Mouse (Mus musculus) E14TG2a.4 (cell line): ENCODE results near the gene Amdhd1.

Experiments used
- H3K27me3 ChIP-seq: 2 replicates; pipeline ENCODE4 v1.6.1; 2014; ENCODE audit warnings: low read length, control low read depth; ENCODE audit not compliant: insufficient read depth
- H3K36me3 ChIP-seq: 2 replicates; pipeline ENCODE4 v1.6.1; 2014; ENCODE audit warnings: low read length, control low read depth; ENCODE audit not compliant: insufficient read depth
- H3K4me1 ChIP-seq: replicated peaks from 2 replicates; pipeline ENCODE4 v1.6.1; 2014; ENCODE audit warnings: low read depth, low read length, control low read depth
- H3K4me3 ChIP-seq: replicated peaks from 2 replicates; pipeline ENCODE4 v1.5.1; 2014; ENCODE audit warnings: mild to moderate bottlenecking, low read length
- H3K9me3 ChIP-seq: 2 replicates; pipeline ENCODE4 v1.6.1; 2014; ENCODE audit warnings: low read length, control low read depth
- CTCF ChIP-seq: conservative IDR thresholded peaks from 2 replicates; pipeline ENCODE4 v1.5.1; 2014; ENCODE audit warnings: low read length
- NANOG ChIP-seq: IDR thresholded peaks from 2 replicates; pipeline ENCODE4 v1.6.1; 2014; ENCODE audit warnings: borderline replicate concordance, low read length, mixed read lengths
- POU5F1 ChIP-seq: IDR thresholded peaks from 2 replicates; pipeline ENCODE4 v1.6.1; 2014; ENCODE audit warnings: low read length, borderline replicate concordance

Gene Amdhd1

DNA sequence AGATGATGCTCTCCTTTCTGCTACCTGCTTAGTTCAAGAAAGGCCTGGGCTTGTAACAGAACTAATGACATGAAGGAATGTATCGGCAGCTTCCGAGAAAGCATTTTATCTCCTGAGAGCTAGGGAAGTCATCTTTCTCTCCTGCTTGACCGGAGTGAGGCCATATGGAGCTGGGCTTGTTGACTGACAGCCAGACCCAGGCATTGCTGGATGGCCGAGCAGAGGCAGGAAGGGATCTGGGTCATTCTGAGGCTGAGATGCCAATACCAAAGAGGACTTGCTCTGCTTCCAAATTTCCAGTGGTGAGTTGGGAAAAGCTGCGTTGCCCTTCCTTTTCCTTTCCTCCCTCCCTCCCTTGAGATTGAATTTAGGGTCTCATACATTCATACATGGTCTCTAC is 20.1 kb downstream of the Amdhd1 start:
- Histone ChIP-seq H3K4me1 (no peaks in the 10 kb centered on the region), H3K9me3 (no peaks in the 10 kb centered on the region), H3K27me3 (no peaks in the 10 kb centered on the region), H3K36me3 (no peaks in the 10 kb centered on the region), H3K4me3 (no peak overlapping the region)
- TF ChIP-seq POU5F1 (no peak), NANOG (no peak), CTCF (no peak)

DNA sequence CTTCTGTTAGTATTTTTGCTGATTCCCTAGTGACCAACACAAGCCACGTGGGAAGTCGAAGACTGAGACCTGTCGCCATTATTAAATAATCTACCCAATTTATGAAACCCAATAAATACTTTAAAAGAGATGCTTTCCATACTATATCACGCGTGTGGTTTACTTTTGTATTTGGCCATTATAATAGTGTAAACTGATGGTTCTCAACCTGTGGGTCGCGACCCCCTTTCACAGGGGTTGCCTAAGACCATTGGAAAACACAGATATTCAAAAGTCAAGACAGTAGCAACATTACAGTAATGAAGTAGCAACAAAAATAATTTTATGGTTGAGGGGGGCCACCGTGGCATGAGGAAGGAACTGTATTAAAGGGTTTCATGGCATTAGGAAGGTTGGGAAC is 20.7 kb downstream of the Amdhd1 start:
- no peaks in the 10 kb centered on the region for H3K36me3 ChIP-seq
- no peak overlapping the region for H3K4me3 ChIP-seq
- no peaks in the 10 kb centered on the region for H3K27me3 ChIP-seq
- TF ChIP-seq POU5F1 (no peak), CTCF (no peak), NANOG (no peak)
- no peaks in the 10 kb centered on the region for H3K9me3 ChIP-seq
- no peaks in the 10 kb centered on the region; the same call in 1 of the 2 replicates for H3K4me1 ChIP-seq

DNA sequence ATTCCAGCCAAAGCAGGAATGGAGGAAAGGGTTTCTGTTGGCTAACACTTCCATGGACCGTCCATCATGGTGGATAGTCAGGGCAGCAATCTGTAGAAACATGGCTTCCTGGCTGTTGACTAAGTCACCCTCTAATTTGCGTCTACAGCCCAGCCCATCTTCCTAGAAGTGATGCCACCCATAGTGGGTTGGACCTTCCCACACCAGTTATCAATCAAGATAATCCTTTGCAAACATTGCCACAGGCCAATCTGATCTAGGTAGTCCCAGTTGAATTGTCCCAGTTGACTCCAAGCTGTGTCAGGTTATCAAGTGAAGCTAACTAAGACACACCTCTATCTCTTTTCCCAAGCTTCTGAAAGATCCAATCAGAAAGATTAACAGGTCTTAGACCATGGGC is 21.2 kb downstream of the Amdhd1 start:
- H3K9me3 ChIP-seq: no peaks in the 10 kb centered on the region
- H3K36me3 ChIP-seq: no peaks in the 10 kb centered on the region
- H3K4me1 ChIP-seq: no peaks in the 10 kb centered on the region; the same call in 1 of the 2 replicates
- TF ChIP-seq POU5F1 (no peak), NANOG (no peak), CTCF (no peak)
- H3K27me3 ChIP-seq: no peaks in the 10 kb centered on the region
- no peak overlapping the region for H3K4me3 ChIP-seq

DNA sequence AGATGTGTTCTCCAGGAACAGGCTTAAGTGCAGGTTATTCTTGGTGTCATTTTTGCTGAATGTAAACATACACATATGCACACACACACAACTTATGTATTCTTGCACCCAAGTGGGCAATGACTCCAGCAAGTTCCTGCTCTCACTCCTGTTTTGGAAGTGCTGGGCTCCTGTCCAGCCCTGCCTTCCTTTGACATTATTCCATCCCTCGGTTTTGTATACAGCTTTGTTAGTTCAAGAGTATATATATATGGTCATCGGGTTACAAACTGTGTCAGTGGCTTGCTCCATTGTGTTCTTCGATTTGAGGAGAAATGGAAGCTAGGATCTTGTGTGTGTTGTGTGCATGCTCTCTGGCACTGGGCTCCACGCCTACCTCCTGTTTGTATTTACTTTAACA is 21.6 kb downstream of the Amdhd1 start:
- TF ChIP-seq NANOG (no peak), POU5F1 (no peak), CTCF (no peak)
- H3K9me3 ChIP-seq: no peaks in the 10 kb centered on the region
- H3K4me3 ChIP-seq: no peak overlapping the region
- no peaks in the 10 kb centered on the region for H3K27me3 ChIP-seq
- no peaks in the 10 kb centered on the region for H3K36me3 ChIP-seq
- H3K4me1 ChIP-seq: no peaks in the 10 kb centered on the region; the same call in 1 of the 2 replicates

DNA sequence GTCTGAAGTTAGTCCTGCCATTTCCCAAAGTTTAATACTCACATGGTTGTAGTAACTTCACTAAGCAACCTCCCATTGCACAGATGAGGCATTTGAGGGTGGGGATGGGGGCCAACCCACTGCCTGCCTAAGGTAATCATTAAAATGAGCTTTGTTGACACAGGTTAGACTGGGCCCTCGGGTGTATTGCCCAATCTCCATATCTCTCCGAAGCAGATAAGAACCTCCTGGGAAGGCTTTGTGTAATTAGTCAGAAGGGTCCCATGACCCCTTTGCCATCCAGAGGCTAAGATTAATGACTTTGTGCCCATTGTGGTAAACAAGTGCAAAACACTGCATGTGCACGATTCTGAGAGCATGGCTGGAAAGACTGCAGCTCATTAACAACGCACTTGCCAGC is 22.1 kb downstream of the Amdhd1 start:
- Histone ChIP-seq H3K9me3 (no peaks in the 10 kb centered on the region), H3K4me1 (no peaks in the 10 kb centered on the region; the same call in 1 of the 2 replicates), H3K36me3 (no peaks in the 10 kb centered on the region), H3K27me3 (no peaks in the 10 kb centered on the region), H3K4me3 (no peak overlapping the region)
- TF ChIP-seq CTCF: no peak
- TF ChIP-seq POU5F1: no peak
- TF ChIP-seq NANOG: no peak

DNA sequence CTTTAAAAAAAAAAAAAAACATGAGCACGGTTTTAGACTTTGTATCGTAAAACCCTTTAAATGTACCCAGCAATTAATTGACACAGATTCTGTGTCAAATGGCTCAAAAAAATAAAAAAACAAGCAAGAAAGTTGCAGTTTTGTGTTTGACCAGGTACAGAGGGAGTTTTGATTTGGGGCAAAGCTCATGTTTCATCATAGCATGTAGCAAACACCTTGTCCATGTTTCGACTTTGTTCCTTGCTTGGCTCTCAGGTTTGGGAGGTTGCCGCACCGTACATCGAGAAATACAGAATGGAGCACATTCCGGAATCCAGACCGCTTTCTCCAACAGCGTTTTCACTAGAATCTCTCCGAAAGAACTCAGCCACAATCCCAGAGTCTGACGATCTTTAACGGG is 23.9 kb downstream of the Amdhd1 start:
- Histone ChIP-seq H3K4me3 (no peak overlapping the region), H3K27me3 (no peaks in the 10 kb centered on the region), H3K9me3 (no peaks in the 10 kb centered on the region), H3K36me3 (no peaks in the 10 kb centered on the region), H3K4me1 (no peaks in the 10 kb centered on the region; the same call in 1 of the 2 replicates)
- no peak for TF ChIP-seq CTCF
- no peak for TF ChIP-seq POU5F1
- TF ChIP-seq NANOG: no peak

DNA sequence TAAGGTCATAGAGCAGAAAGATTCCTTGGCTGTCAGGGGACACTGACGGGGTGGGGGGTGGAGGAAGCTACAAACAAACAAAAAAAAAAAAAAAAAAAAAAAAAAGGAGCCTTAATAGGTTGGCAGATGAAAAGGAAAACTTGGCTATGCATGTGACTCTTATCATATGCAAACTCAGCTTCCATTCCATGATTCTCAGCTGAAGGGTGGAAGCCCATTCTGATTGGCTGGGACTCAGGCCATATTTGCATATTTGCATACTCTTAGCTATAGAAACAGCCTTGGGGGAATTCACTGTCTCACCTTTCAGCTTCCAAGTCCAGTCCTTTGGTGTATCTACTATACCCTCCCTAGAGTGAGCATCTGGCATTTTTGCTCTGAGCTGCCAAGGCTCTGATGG is 24.4 kb downstream of the Amdhd1 start:
- no peaks in the 10 kb centered on the region; the same call in 1 of the 2 replicates for H3K4me1 ChIP-seq
- H3K27me3 ChIP-seq: no peaks in the 10 kb centered on the region
- H3K9me3 ChIP-seq: no peaks in the 10 kb centered on the region
- H3K4me3 ChIP-seq: no peak overlapping the region
- TF ChIP-seq CTCF (no peak), NANOG (no peak), POU5F1 (no peak)
- no peaks in the 10 kb centered on the region for H3K36me3 ChIP-seq

DNA sequence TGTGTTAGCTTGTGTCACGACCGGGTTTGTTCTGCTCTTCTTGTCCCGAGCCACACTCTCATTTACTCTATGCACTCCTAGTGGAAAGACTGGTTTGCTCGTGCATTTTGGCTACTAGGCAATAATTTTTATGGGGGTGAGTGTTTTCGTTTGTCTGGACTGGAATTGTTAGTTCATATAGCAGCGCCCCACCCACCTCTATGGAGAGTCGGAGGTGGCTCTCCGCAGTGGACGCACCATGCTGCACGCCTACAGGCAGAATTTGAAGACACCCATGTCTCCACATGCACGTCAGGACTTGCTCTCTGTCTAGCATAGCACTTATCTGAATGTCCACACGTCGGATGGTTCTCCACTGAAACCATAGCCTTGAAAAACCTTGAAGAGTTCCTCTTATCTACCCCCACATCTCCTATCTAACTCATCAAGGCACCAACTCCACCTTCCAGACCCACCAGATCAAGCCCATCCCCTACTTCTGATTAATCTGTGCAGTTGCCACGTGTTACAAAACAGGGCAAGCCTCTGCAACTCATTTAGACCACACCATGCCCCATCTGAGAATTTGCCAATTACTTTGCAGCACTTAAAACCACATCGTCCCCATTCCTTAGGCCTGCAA is 30.2 kb downstream of the Amdhd1 start:
- no peak overlapping the region for H3K4me3 ChIP-seq
- H3K36me3 ChIP-seq: no peaks in the 10 kb centered on the region
- H3K4me1 ChIP-seq: no peaks in the 10 kb centered on the region; the same call in 1 of the 2 replicates
- TF ChIP-seq CTCF (no peak), POU5F1 (no peak), NANOG (no peak)
- H3K9me3 ChIP-seq: no peaks in the 10 kb centered on the region
- no peaks in the 10 kb centered on the region for H3K27me3 ChIP-seq

DNA sequence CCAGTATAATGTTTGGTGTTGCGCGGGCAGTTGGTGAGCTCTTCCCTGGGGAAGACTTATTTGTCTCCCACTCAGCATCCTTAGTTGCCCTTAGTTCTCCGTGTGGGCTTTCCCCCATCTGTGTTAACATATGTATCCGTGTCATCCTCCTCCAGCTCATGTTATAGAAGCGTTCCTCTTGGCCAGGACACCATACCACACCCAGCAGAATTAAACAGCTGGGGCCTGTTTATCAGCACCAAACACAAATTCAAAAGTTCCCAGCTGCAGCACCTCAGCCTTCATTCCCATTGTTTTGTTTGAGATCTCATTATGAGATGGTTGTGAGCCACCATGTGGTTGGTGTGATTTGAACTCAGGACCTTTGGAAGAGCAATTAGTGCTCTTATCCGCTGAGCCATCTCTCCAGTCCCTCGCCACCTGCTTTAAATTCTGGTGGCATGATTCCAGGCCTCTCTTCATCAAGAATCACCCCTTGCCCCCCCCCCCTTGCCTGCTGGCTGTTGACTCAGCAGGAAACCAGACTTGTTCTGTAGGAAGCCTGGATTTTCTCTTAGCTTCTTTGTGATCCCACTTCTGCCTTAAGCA is 31.4 kb downstream of the Amdhd1 start:
- Histone ChIP-seq H3K4me3 (no peak overlapping the region), H3K9me3 (no peaks in the 10 kb centered on the region), H3K36me3 (no peaks in the 10 kb centered on the region), H3K27me3 (no peaks in the 10 kb centered on the region), H3K4me1 (no peaks in the 10 kb centered on the region; the same call in 1 of the 2 replicates)
- TF ChIP-seq CTCF (no peak), NANOG (no peak), POU5F1 (no peak)
